Mouse (Mus musculus) thymus, adult 2 months (tissue): ENCODE data around the gene Neurod4. TPM values are rescaled to one million over a fixed set of nuclear protein-coding genes. Genes with fewer than 3 reads are reported as not detected.

Experiments
- DNase-seq: peaks from one replicate; pipeline ENCODE4 v3.0.0; 2021
- H3K27ac ChIP-seq: fragments of 200-500 bp; 2 replicates; pipeline ENCODE4 v1.5.1; 2012; ENCODE audit warnings: low read length, control low read depth; ENCODE audit not compliant: control insufficient read depth, insufficient read depth
- H3K27me3 ChIP-seq: fragments of 200-500 bp; 2 replicates; pipeline ENCODE4 v1.6.1; 2012; ENCODE audit warnings: mild to moderate bottlenecking, low read length, moderate library complexity, mixed read lengths; ENCODE audit not compliant: control insufficient read depth, insufficient read depth
- H3K36me3 ChIP-seq: fragments of 200-500 bp; 2 replicates; pipeline ENCODE4 v1.6.1; 2012; ENCODE audit warnings: mild to moderate bottlenecking, low read length, moderate library complexity; ENCODE audit not compliant: control insufficient read depth, insufficient read depth
- H3K4me1 ChIP-seq: fragments of 200-500 bp; replicated peaks from 2 replicates; pipeline ENCODE4 v1.6.1; 2012; ENCODE audit warnings: low read length; ENCODE audit not compliant: control insufficient read depth, insufficient read depth
- H3K4me3 ChIP-seq: fragments of 200-500 bp; 2 replicates; pipeline ENCODE4 v1.5.1; 2012; ENCODE audit warnings: mild to moderate bottlenecking, low read length, control low read depth, moderate library complexity; ENCODE audit not compliant: control insufficient read depth, insufficient read depth
- CTCF ChIP-seq: fragments of 200-500 bp; IDR thresholded peaks from 2 replicates; pipeline ENCODE4 v1.5.1; 2012; ENCODE audit warnings: mild to moderate bottlenecking, control low read depth, low read length, moderate library complexity, borderline replicate concordance; ENCODE audit not compliant: control insufficient read depth, poor library complexity, insufficient read depth; ENCODE audit errors: extremely low read depth
- POLR2A ChIP-seq: fragments of 200-500 bp; IDR thresholded peaks from 2 replicates; pipeline ENCODE4 v1.6.1; 2012; ENCODE audit warnings: mild to moderate bottlenecking, low read length, control low read depth, moderate library complexity; ENCODE audit not compliant: control insufficient read depth, poor library complexity, insufficient read depth; ENCODE audit errors: extremely low read depth
- whole genome bisulfite sequencing: fragments of 180-500 bp; shearing (Covaris S2); methylation state at CpG from one replicate; pipeline ENCODE4 v1.1.7; 2018; 5-methylcytosine and 5-hydroxymethylcytosine counted together
- polyA plus RNA-seq: library from polyadenylated mRNA; depleted of rRNA; stranded (reverse); fragments of >200 nt; gene quantifications from 2 replicates; pipeline ENCODE4 v1.2.3, GENCODE M21; 2012; rRNA removed

The Neurod4 gene
- polyA plus RNA-seq = 0.05 TPM in 1 of 2 replicates, not detected in the other

DNA sequence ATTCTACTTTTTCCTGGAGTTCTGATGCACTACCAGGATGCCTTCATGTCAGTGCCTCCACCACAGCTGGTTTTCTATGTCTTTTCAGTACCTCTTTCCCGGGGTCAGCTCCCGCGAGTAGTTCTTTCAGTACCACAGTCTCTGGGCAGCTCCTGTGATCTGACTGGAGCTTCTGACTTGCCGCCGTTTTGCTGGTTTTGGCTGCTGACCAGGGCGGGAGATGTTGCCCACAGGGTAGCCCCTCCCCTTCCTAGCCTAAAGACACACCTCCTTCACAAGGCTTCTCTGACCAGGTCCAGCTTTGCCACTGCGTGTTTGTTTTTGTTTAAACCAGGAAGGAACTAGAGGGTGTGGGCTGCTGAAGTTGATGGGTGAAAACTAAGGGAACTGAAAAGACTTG, at the start of gene Neurod4:
TSS of gene Neurod4 (minus strand) at position 175 of the 400 bp plus-strand sequence.
- H3K36me3 ChIP-seq = no peaks in the 10 kb centered on the region
- no peaks in the 10 kb centered on the region for H3K27me3 ChIP-seq
- TF ChIP-seq CTCF (no peak), POLR2A (no peak)
- H3K4me1 ChIP-seq = no peaks in the 10 kb centered on the region
- 4% methylated on average over 7 of the region's 7 CpGs for WGBS
- no peak within 1 kb of the TSS for H3K4me3 ChIP-seq
- no peak for DNase-seq
- H3K27ac ChIP-seq = no peak within 1 kb of the TSS

DNA sequence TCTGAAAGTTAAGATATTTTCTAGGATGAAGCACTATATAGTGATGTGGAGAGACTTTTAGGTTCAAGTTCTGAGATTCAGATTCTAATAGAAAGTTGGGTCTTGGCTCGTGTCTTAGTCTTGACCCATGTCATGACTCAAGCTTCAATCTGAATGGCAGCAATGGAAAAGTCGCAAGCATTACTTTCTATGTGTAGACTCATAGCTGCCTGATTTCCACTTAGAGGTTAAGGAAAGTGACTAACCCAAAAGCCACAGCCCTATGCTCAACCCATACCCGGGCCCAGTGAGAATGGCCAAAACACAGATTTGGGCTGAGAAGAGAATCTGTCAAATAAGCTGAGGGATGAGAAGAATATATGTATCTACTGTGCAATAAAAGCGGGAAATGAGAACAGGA, 44.2 kb upstream of the Neurod4 start:
- Histone ChIP-seq H3K4me3 (no peak overlapping the region), H3K36me3 (no peaks in the 10 kb centered on the region), H3K4me1 (peaks cover 7% of the 10 kb centered on the region; the same call in 1 of the 2 replicates), H3K27ac (no peak overlapping the region; the same call in 1 of the 2 replicates), H3K27me3 (no peaks in the 10 kb centered on the region)
- TF ChIP-seq POLR2A (no peak), CTCF (no peak)
- 18% methylated on average over 4 of the region's 4 CpGs for WGBS
- DNase-seq = no peak

DNA sequence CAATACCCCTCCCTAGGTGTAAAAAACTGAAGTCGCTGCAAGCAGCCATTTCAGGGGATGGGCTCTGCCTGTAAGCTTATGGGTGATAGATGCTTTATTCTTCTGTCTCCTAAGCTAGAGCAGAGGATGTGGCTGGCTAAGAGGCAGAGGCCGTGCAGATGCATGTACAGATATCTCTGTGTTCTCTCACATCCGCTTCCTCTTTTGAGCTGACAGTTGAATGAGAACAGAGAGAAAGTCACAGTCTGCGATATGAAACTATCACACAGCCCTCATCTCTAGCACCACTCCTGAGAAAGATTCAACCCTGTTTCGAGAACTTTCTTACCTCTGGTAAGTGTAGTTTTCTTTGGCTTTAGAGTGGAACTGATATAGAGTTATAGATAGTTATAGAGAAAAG, 42.6 kb upstream of the Neurod4 start, which contains the start of gene Tespa1:
TSS of gene Tespa1 (plus strand) at position 234 of the 400 bp plus-strand sequence.
- no peaks in the 10 kb centered on the region for H3K27me3 ChIP-seq
- TF ChIP-seq CTCF = no peak
- TF ChIP-seq POLR2A = no peak
- no peaks in the 10 kb centered on the region for H3K36me3 ChIP-seq
- H3K4me1 ChIP-seq = peaks cover 7% of the 10 kb centered on the region; the same call in 1 of the 2 replicates
- peak; percentile 78 for DNase-seq
- WGBS = 8% methylated on average over 5 of the region's 5 CpGs
- peak within 1 kb of the TSS; percentile 63; the same call in 1 of the 2 replicates for H3K27ac ChIP-seq
- H3K4me3 ChIP-seq = no peak within 1 kb of the TSS

DNA sequence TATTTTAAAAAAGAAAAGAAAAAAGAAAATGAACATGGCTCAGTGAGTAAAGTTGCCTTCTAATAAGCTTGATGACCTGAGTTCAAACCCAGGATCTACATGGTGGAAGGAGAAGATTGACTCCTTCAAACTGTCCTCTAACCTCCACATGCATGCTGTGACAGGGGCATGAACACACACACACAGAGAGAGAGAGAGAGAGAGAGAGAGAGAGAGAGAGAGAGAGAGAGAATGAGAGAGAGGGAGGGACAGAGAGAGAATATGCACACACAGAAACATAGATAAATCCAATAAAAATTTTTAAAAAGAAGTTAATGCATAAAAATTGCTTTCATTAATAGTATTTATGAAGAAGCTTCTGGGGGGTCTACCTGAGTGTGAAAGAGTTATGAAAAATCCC, 42.0 kb upstream of the Neurod4 start:
- TF ChIP-seq POLR2A = no peak
- no peak for TF ChIP-seq CTCF
- H3K36me3 ChIP-seq = no peaks in the 10 kb centered on the region
- H3K27me3 ChIP-seq = no peaks in the 10 kb centered on the region
- H3K4me3 ChIP-seq = no peak overlapping the region
- peak overlapping the region; percentile 63; the same call in 1 of the 2 replicates for H3K27ac ChIP-seq
- DNase-seq = no peak
- peaks cover 7% of the 10 kb centered on the region; the same call in 1 of the 2 replicates for H3K4me1 ChIP-seq

DNA sequence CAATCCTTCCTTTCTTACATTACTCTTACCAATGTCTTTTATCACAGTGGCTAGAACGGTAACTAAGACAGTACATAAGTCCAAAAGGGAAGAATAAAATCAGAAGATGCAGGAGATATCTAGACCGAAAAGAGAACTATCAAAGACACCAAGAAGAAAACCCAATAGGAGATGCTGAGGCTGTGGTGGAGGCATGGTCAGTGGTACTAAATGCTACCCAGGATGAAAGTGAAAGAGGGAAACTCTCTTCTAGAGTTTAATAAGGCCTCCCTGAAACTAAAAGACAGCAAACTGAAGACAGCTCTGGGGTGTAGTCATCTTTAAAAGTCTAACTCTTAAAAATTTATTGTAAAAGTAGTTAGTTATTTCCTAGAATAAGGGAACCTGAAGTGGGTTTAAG, 40.7 kb upstream of the Neurod4 start:
- TF ChIP-seq POLR2A (no peak), CTCF (no peak)
- Histone ChIP-seq H3K36me3 (no peaks in the 10 kb centered on the region), H3K27ac (no peak overlapping the region), H3K4me3 (no peak overlapping the region), H3K4me1 (peaks cover 7% of the 10 kb centered on the region; the same call in 1 of the 2 replicates), H3K27me3 (no peaks in the 10 kb centered on the region)
- WGBS = 38% methylated on average over 2 of the region's 2 CpGs
- no peak for DNase-seq

DNA sequence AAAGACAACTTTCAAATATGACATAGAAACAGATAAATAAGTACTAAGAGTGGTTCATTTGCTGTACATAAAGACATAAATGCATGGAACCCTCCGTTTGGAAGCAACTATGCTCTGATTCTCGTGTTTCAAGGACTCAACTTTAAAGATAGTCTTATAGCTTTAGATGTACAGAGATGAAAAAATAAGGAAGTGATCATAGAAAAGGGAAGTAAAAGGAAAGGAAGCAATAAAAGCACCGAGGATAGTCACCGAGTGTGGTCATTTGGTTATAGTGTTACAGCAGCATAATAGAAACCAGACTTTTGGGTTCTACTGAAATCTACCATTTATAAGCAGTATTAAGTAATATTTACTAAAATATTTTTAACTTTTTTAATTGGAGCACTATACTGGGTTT, 38.7 kb upstream of the Neurod4 start:
- WGBS = 41% methylated on average over 4 of the region's 4 CpGs
- peaks cover 5% of the 10 kb centered on the region for H3K4me1 ChIP-seq

DNA sequence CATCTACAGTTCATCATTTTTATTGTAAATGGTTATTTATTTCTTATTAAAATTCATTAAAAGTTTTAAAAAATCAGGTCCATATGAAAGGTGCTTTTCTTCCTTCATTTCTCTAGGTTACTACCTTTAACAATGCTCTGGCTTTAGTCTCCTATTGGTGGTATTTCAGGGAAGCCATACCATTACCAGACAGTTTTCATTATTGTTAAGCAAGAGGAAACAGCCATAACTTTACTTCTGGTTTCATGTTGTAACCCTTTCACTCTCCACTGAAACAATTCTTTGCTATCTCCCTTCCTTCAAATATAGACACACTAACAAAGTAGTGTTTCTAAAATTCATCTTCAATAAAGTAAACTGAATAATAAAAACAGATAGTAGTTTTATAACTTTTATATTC, 35.8 kb upstream of the Neurod4 start:
- H3K36me3 ChIP-seq = no peaks in the 10 kb centered on the region
- H3K27me3 ChIP-seq = no peaks in the 10 kb centered on the region
- H3K27ac ChIP-seq = no peak overlapping the region
- no peak overlapping the region for H3K4me3 ChIP-seq
- peaks cover 5% of the 10 kb centered on the region for H3K4me1 ChIP-seq
- TF ChIP-seq CTCF (no peak), POLR2A (no peak)
- no peak for DNase-seq

More for the DNA sequence above, 38.7 kb upstream of the Neurod4 start:
- no peak overlapping the region for H3K4me3 ChIP-seq
- no peak overlapping the region for H3K27ac ChIP-seq
- no peaks in the 10 kb centered on the region for H3K36me3 ChIP-seq
- H3K27me3 ChIP-seq = no peaks in the 10 kb centered on the region
- no peak for TF ChIP-seq CTCF
- TF ChIP-seq POLR2A = no peak
- no peak for DNase-seq
